Mouse (Mus musculus): ENCODE data around the gene Thoc2. TPM values are rescaled to one million over a fixed set of nuclear protein-coding genes. Genes with fewer than 3 reads are reported as not detected.
"Not testable (repeated sequence)": the region's sequence is repeated elsewhere in the genome, so short reads cannot be mapped to it uniquely, and the experiment has no call there.

Thoc2 gene
- 10 to 100 TPM; 23.7 to 31.0 TPM for total RNA-seq (2021)

DNA sequence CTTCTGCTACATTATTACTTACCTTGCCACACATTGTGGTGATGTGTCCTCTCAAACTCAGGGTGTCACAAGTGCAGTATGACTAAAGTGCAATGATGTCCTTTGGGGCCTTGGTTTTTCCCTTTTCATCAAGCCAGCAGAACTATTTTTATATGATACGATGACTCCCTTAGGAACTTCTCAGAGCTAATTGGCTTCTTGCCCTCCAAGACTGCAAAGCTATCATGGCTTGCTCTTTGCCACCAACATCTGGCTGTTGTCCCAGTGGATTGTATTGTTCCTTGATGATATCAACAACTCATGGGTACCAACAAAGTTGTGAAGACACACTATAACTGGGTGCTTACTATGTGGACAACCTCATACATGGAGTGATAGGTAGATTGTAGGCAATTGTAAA lies at the start of gene Thoc2:
Gene Thoc2, minus strand, starts transcription at position 101 of the 400 bp plus-strand sequence.
- intact Hi-C loops (cut with DNase I) = no loop called here
- no peak for DNase-seq

- intact Hi-C loops (cut with DNase I) = no loop called here
These were observed 49.6 kb upstream of the Thoc2 start for GRCm38 (mm10) chrX:41970096-41970495.

GRCm38 (mm10) chrX:41969341-41969740 lies 48.9 kb upstream of the Thoc2 start:
- DNase-seq = no peak
- intact Hi-C loops (cut with DNase I) = no loop called here

More at GRCm38 (mm10) chrX:41970096-41970495, 49.6 kb upstream of the Thoc2 start:
- no peak for DNase-seq

DNA sequence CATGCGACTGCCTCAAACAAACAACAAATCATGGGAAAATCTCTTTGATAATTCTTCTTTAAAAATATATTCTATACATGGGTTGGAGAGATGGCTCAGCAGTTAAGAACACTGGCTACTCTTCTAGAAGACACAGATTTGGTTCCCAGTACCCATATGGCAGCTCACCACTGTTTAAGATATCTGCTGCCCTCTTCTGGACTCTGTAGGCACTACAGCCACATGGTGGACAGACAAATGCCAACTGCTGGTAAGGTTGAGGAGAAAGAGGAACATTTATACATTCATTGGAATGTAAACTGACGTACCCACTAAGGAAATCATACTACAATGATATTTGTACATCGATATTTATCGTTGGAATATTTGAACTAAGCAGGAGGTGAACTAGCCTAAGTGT lies 36.7 kb upstream of the Thoc2 start:
- DNase-seq = peak; percentile 6 to 24
- intact Hi-C loops (cut with DNase I) = no loop called here

GRCm38 (mm10) chrX:41941840-41942239 lies 21.4 kb upstream of the Thoc2 start:
- intact Hi-C loops (cut with DNase I) = no loop called here
- DNase-seq = no peak

DNA sequence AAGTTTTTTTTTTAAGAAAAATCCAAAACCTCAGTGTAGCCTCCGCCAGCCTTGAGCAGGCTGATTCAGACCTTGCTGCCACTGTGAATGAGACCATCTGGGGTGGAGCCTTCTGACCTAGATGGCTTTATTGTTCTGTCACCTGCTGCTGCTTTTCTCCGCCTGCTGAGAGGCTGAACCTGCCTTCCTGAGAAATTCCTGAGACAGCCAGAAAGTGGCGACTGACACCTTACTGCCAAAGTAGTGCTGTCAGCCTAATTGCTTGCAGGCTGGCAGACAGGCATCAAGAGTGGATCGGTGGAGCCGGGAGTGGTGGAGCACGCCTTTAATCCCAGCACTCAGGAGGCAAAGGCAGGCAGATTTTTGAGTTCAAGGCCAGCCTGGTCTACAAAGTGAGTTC lies 11.3 kb upstream of the Thoc2 start:
- intact Hi-C loops (cut with DNase I) = not testable (repeated sequence)

DNA sequence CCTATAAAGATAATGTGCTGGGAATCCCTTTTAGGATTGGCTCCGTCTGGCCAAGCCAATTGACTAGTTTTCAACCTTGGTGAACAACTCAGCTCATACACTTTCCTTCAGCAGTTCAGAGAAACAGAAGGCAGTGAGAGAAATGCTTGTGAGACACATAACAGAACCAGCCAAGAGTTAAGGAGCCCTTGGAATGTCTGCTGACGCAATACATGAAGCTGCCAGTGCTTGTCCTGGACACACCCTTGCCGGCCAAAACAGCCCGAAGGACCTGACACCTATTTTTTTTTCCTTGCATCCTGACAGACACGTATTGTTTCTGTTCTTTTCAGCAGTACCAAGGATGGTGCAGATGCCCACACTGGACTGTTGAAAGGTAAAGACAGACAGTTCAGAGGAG lies 4.2 kb upstream of the Thoc2 start:
- no peak for DNase-seq
- intact Hi-C loops (cut with DNase I) = no loop called here

More for the DNA sequence above, 11.3 kb upstream of the Thoc2 start:
- DNase-seq = not testable (repeated sequence)

- intact Hi-C loops (cut with DNase I) = no loop called here
- no peak for DNase-seq
These were observed 8.4 kb downstream of the Thoc2 start for GRCm38 (mm10) chrX:41912061-41912401.

- intact Hi-C loops (cut with DNase I) = no loop called here
- peak; percentile 84 to 88 for DNase-seq
These were observed 8.9 kb downstream of the Thoc2 start for GRCm38 (mm10) chrX:41911390-41912060.

DNA sequence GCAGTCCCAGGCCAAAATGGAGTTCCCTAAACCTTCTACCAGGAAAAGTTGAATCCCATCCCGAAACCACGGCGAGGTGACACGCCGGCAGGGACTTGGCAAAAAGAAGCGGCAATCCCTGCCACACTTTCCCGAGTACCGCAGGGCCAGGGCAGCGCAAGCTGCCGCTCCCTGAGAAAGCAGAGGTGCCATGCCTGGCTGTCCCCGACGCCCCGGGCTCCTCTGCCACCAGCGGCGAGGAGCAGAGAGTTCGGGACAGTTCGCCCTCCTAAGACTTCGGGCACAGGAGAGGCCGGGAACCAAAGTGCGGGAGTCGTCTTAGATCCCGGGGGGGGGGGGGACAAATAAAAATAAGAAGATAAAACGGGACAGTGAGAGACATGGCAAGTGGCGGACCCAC lies 9.5 kb downstream of the Thoc2 start:
- peak; percentile 3 to 25 for DNase-seq
- intact Hi-C loops (cut with DNase I) = no loop called here

DNA sequence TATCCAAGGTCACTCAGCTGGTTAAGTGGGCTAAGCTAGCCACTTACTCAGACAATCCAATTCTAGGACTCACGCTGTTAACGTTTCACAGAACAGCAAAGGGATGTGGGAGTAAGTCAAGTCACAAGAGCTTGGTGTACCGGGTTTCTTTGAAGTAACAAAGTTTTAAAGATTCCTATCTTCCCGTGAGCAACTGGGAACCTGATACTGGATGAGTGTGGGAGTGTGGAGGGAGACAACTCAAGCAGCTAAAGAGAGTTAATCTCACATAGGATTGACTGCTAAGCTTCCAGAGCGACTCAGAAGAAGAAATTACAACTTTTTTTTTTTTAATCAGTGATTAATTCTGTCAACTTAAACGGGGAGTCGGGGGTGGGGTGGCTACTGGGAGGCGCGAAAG lies 10.0 kb downstream of the Thoc2 start:
- intact Hi-C loops (cut with DNase I) = no loop called here
- DNase-seq = no peak

DNA sequence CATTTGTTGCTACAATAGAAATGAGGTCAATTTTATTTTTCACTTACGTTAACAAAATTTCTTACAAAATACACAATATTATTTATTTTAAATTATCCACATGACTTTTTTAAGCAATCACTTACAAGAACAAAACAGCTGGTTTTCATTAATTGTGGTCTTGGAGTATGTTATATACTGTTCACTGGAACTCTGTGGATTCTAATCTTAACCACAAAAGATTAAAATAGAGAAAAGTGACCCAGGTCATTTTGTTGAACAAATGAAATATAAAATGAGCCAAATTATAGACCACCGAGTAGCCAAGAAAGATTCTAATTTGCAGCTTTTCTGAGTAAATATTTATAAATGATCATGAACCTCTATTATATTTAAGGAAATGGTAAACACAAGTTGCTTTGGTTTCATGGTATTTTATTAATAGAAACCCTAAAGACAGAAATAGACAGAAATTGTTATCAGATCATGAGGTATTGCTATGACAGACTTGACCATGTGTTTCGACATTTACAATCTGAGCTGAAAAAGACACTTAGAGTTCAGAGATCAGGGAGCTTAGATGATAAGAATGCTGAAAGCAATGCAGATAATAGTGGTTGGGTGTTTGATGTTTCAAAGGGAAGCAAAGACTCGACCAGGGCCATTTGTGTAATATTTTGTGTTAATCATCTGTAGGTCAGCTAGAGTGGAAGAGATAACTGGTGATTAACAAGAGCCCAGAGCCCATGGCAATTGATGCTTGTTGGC lies 35.5 kb downstream of the Thoc2 start:
- no peak for DNase-seq
- intact Hi-C loops (cut with DNase I) = no loop called here

GRCm38 (mm10) chrX:41876581-41876980 lies 43.9 kb downstream of the Thoc2 start:
- intact Hi-C loops (cut with DNase I) = no loop called here
- DNase-seq = no peak

DNA sequence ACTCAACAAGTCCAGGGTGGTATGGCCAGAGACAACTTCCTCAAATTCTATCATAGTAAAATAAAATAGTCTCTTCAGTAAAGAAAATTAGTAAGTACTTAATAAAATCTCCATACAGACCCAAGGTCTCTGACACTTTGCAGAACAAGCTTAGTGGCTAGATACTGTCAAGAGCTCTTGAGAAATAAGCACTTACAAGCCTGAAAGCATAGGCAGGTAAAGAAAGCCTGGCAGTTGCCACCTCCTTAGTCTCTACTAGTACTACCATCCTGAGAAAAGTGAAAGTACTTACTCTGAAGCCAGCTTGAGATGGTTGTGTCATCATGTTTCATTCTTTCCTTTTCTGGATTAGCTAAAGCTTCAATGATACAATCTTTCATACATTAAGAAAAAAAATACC lies 82.7 kb downstream of the Thoc2 start:
- no peak for DNase-seq
- intact Hi-C loops (cut with DNase I) = no loop called here

DNA sequence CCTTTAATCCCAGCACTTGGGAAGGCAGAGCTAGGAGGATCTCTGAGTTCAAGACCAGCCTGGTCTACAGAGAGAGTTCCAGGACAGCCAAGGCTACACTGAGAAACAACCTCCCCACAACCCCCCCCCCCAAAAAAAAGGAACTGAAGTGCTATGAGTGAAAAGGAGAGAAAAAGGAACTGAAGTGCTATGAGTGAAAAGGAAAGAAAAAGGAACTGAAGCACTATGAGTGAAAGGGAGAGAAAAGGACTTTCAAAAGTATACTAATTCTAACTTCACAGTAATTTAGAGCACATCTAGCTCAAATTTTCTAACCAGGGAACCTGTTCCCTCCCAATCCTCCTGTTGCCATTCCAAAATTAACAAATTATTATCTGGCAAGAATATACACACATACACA lies 114.9 kb downstream of the Thoc2 start:
- no peak for DNase-seq
- intact Hi-C loops (cut with DNase I) = no loop called here

GRCm38 (mm10) chrX:41793303-41793702 lies 127.2 kb downstream of the Thoc2 start:
- DNase-seq = no peak
- intact Hi-C loops (cut with DNase I) = no loop called here

Small RNAs within 50 kb of the gene (microRNA-seq; reads per million reads assigned to microRNA genes)
- gene Gm44490 (ENCODE audit: borderline number of aligned reads in 2 of 2) = 0 reads per million in 2 experiments

Other genes with a start within 250 kb of the Thoc2 start
- 10 to 100 TPM; 32.7 to 33.1 TPM for gene Xiap, start 139.0 kb upstream of the Thoc2 start, total RNA-seq (2021)
- 10 to 100 TPM; 44.8 to 46.9 TPM for gene Stag2, start 228.6 kb upstream of the Thoc2 start, total RNA-seq (2021)